Mouse (Mus musculus): ENCODE data around the gene Psmg4.

Gene Psmg4

DNA sequence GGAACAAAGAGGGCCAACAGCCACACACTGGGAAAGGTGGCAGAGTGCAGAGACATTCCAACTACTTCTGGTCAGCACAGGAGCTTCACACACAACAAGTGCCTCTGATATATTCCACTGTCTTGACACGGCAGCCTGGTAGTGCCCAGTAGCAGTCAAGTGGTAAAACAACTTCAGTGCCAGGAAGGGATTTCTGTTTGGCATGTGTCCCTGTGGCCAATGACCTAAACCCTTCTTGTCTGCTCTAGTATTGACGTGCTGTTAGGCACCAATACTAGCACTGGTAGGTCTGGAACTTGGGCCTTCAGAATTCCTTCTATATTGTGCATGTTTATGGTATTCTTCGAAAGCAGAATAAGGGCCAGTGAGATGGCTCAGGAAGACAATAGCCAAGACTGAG lies 42.5 kb downstream of the Psmg4 start:
- DNase-seq (ENCODE audit: low read depth) = no peak

DNA sequence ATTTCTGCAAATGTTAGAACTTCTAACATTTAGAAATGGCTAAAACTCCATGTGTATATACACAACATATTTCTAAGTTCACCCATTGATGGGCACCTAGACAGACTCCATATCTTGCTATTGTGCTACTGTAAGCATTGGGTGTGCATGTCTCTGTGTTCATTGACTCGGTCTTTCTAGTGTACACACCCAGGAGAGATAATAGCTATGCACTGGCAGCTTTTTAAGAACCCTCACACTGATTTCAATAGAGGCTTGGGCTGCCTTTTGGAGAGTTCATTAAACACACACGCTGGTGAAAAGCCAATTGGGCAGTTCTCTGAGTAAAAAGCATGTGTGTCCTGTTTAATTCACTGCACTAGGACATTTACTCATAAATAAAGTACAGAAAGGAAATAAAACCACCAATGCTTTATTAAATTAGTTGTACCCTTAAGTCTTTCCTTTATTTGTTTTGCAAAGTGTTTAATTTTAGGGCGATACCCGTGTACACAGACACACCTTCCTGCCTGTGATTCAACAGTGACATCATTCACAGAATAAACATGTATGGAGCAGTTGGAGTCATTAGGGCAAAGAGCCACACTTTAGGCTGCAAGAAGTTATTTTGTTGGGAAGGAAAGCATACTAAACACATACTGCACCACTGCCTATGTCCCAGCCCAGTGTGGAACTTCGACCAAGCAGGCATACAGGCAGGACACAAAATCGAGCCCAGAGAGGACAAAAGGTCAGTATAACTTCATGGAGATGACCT lies 45.1 kb downstream of the Psmg4 start:
- no peak for DNase-seq (ENCODE audit: low read depth)

DNA sequence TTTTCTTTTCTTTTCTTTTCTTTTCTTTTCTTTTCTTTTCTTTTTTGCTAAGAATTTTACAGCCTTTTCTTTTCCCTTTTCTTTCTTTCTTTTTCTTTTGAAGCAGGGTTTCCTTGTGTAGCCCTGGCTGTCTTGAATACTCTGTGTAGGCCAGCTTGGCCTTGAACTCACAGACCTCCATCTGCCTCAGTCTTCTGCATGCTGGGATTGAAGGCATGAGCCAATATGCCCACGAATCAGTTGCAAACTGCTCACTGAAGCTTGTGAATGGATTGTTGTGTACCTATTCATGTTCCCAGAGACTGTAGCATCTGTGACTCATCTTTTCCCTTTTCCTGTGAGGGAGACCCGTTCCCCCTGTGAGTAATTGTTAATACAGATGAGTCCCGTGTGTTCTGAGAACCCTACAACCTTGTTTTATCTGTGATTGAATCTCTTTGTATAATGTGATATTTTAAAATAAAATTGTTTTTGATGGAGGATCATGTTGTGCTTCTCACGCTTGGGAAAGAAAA lies 48.6 kb downstream of the Psmg4 start:
- DNase-seq (ENCODE audit: low read depth) = no peak

DNA sequence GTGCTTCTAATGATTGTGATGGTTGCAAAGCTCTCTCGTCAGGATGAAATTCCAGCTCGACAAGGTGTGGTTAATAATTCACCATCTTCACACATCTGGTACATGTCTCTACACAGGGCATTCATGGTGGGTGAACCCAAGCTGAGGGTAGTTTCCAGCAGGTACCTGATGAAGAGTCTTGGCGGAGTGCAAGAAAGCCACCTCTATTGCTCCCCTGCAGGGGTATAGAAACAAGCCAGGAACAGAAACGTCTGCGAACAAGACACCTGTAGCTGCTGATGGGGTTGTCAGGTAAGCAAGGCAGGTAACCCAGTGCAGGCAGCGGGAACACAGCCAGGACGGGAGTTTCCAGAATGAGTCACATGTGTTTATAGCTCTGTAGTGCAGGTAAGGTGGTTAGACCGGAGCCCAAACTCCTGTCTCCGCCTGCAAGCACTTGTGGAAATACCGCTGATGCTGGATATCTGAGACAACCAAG lies 50.0 kb downstream of the Psmg4 start:
- DNase-seq (ENCODE audit: low read depth) = no peak

DNA sequence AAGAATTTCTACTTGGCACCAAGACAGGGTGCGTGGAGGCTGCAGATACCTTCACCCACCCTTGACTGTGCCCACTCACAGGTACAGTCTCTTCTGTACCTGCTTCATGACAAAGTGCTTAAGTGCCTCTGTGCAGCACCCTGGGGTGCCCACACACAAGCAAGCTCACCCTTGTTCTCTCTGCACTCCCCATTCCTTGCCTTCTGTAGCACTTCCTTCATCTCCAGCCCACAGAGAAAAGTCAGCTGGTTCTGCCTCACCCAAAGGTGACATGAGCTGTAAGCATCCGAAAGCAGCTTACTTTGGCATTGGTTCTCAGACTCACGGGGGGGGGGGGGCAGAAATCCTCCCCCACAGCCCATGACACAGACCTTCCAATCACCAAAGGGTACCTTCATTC lies 52.1 kb downstream of the Psmg4 start:
- no peak for DNase-seq (ENCODE audit: low read depth)

DNA sequence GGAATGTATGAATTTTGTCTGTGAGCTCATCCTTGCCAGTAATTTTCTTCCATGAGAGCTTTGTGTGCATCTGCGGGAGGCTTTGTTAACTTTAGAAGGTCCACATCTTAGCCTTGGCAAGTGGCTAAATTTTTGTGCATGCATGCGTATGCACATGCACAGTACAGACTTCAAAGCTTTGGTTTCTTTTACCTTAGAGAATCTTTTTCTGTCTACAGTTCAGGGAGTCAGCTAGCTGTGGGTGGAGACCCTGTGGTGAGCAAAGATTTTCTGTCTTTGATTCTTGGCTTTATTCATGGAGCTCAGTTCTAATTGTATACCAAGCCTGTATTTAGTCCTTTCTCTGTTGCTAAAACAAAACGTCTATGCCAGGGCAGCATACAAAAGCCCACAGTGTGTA lies 56.0 kb downstream of the Psmg4 start:
- DNase-seq (ENCODE audit: low read depth) = no peak

DNA sequence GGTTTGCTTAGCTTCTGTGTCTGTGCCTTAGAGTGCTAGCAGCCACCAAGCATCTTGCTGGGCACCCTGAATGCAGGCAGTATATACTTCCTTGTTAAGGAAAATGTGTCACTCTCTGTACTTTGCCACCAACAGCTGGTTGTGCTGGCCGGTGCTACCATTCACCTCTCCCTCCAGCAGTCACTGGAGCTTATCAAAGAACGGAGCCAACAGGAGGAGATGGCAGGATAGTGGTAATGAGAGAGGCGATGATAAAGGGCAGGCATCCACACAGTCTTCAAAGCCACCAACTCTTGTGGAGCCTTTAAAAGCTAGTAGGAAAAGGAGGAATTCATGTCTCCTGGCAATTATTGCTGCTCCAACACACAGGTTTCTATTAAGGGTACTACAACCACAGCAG lies 57.0 kb downstream of the Psmg4 start:
- no peak for DNase-seq (ENCODE audit: low read depth)

DNA sequence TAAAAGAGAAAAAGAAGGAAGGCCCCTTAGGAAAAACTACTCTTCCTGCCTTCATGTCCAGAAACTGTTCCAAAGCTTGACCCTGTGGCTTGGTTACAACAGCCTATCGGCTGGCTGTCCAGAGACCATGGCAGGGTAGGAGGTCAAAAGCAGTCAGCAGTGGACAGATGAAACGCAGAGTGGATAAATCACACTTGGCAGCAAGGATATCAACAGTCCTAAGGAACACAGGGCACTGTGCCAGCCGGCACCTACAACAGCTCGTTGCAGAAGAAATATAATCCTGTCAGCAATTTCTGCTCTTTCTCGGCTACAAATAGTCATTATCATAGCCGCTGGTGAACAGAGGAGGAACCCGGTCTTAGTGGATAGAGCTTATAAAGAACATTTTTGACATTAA lies 60.2 kb downstream of the Psmg4 start:
- DNase-seq (ENCODE audit: low read depth) = no peak

DNA sequence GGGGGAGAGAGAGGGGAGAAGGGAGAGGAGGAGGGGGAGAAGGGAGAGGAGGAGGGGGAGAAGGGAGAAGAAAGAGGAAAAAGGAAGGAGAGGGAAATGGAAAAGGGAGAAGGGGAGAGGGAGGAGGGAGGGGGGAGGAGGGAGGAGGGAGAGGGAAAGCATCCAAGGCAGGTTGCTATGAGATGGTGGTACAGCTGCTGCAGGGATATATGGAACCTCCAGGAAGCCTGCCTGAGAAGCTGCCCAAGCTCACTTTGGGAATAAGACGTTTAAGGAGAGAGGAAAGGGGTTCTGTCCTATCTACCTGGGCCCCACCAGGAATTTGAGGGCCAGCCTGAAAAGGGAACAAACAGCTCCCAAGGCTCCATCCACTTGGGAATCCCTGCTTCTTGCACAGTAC lies 64.2 kb downstream of the Psmg4 start:
- DNase-seq (ENCODE audit: low read depth) = no peak

All from induced T-regulatory cell, adult 2 months (primary cell).